ENCODE assay signal across 12 mouse cellular contexts in the genomic region with DNA sequence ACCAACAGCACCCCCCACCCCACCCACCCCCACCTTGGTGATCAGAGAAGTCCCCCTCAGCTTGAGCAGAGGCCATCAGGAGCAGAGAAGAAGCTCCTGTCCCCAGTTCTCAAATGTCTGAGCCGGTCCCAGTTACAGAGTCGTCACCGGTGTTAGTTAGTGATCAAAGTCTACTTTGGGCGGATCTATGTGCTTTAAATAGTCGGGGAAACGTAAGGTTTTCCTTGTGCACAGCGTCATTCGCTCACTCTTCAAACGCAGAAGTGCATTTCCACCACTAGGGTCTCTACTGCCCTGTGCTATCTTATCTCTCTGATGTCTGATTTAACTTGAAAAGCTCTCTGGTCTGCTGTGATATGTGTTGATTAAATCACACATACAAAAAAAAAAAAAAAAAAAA. TPM values are rescaled to one million over a fixed set of nuclear protein-coding genes. Genes with fewer than 3 reads are reported as not detected.
A peak's percentile ranks its signal among the peaks of the same experiment; 100 is the strongest.
DNase-seq lines count a peak whose midpoint lies in the region; ATAC-seq and TF ChIP-seq lines count a peak whose summit lies in the region.
"Had no signal": no experiment of that assay in that cellular context is flagged by ENCODE, and none has a peak within 500 bp of the region (broad histone marks: within the 10 kb centered on the region; RNA-seq: fewer than 3 reads in every experiment).

No protein-coding gene starts in this region.

- no peaks in the 10 kb centered on the region for H3K4me1 ChIP-seq in hindbrain, postnatal 0 days (ENCODE audit: insufficient read depth, low read length)
- H3K4me1 ChIP-seq in hindbrain, embryonic 10.5 days (replicated peaks), result no peaks in the 10 kb centered on the region
- no peaks in the 10 kb centered on the region for H3K4me1 ChIP-seq in intestine, embryonic 15.5 days (replicated peaks)
- no peaks in the 10 kb centered on the region for H3K4me1 ChIP-seq in stomach, postnatal 0 days (replicated peaks; ENCODE audit: control insufficient read depth, insufficient read depth)
- H3K4me1 ChIP-seq: heart, embryonic 13.5 days had no signal

- TF ChIP-seq POLR2A in brain, embryonic 14.5 days (IDR thresholded peaks at IDR 0.05; ENCODE audit: borderline replicate concordance, extremely low read depth, insufficient read depth, insufficient read length, poor library complexity, severe bottlenecking), result no peak

- ATAC-seq in hindbrain, postnatal 0 days, result 0 out of 2 replicates have a peak, but pooled peaks have one; percentile 25
- ATAC-seq in intestine, embryonic 15.5 days, result peak; percentile 86
- peak; percentile 76 for ATAC-seq in stomach, postnatal 0 days (ENCODE audit: low FRiP score, low TSS enrichment)

- H3K27me3 ChIP-seq in hindbrain, postnatal 0 days (ENCODE audit: insufficient read depth, low read length), result no peaks in the 10 kb centered on the region
- H3K27me3 ChIP-seq in hindbrain, embryonic 10.5 days (ENCODE audit: insufficient read depth, poor library complexity, severe bottlenecking), result no peaks in the 10 kb centered on the region
- H3K27me3 ChIP-seq in intestine, embryonic 15.5 days (replicated peaks), result no peaks in the 10 kb centered on the region
- H3K27me3 ChIP-seq in stomach, postnatal 0 days (ENCODE audit: control insufficient read depth, insufficient read depth, low read length), result no peaks in the 10 kb centered on the region
- H3K27me3 ChIP-seq: heart, embryonic 13.5 days had no signal

- peaks cover 44% of the 10 kb centered on the region for H3K36me3 ChIP-seq in hindbrain, postnatal 0 days (ENCODE audit: insufficient read depth, low read length)
- H3K36me3 ChIP-seq in hindbrain, embryonic 10.5 days, result peaks cover 90% of the 10 kb centered on the region
- peaks cover 26% of the 10 kb centered on the region for H3K36me3 ChIP-seq in intestine, embryonic 15.5 days
- H3K36me3 ChIP-seq in stomach, postnatal 0 days (ENCODE audit: control insufficient read depth, insufficient read depth, low read length), result peaks cover 24% of the 10 kb centered on the region

- no peak for TF ChIP-seq CTCF in hindbrain, postnatal 0 days (IDR thresholded peaks at IDR 0.05; ENCODE audit: low read depth)
- 0 out of 2 replicates have a peak, but pooled peaks have one; percentile 4 for TF ChIP-seq CTCF in brain, embryonic 14.5 days (IDR thresholded peaks at IDR 0.05; ENCODE audit: borderline replicate concordance, extremely low read depth, insufficient read depth, insufficient read length)
- TF ChIP-seq CTCF in stomach, postnatal 0 days (IDR thresholded peaks at IDR 0.05; ENCODE audit: low read depth), result no peak

- H3K4me3 ChIP-seq in hindbrain, postnatal 0 days (ENCODE audit: low read length), result no peak overlapping the region
- no peak overlapping the region for H3K4me3 ChIP-seq in hindbrain, embryonic 10.5 days
- no peak overlapping the region for H3K4me3 ChIP-seq in intestine, embryonic 15.5 days (replicated peaks)
- H3K4me3 ChIP-seq in stomach, postnatal 0 days (ENCODE audit: low read depth, low read length), result no peak overlapping the region
- H3K4me3 ChIP-seq: heart, adult 2 months; heart, embryonic 13.5 days had no signal

- H3K9ac ChIP-seq in hindbrain, postnatal 0 days (replicated peaks; ENCODE audit: low read length), result no peak overlapping the region
- no peak overlapping the region for H3K9ac ChIP-seq in intestine, embryonic 15.5 days
- H3K9ac ChIP-seq in stomach, postnatal 0 days (ENCODE audit: low read length), result no peak overlapping the region
- H3K9ac ChIP-seq: forebrain, postnatal 0 days; heart, embryonic 13.5 days had no signal

- no peak overlapping the region for H3K4me2 ChIP-seq in hindbrain, postnatal 0 days (ENCODE audit: low read depth, low read length)
- no peak overlapping the region for H3K4me2 ChIP-seq in intestine, embryonic 15.5 days (replicated peaks)
- no peak overlapping the region for H3K4me2 ChIP-seq in stomach, postnatal 0 days (replicated peaks; ENCODE audit: low read depth)
- H3K4me2 ChIP-seq: heart, embryonic 13.5 days had no signal

- no peak for TF ChIP-seq EP300 in stomach, postnatal 0 days (optimal IDR thresholded peaks at IDR 0.05)

- H3K9me3 ChIP-seq in hindbrain, postnatal 0 days (ENCODE audit: low read length), result no peaks in the 10 kb centered on the region
- H3K9me3 ChIP-seq in hindbrain, embryonic 10.5 days, result no peaks in the 10 kb centered on the region
- no peaks in the 10 kb centered on the region for H3K9me3 ChIP-seq in intestine, embryonic 15.5 days
- no peaks in the 10 kb centered on the region for H3K9me3 ChIP-seq in stomach, postnatal 0 days (ENCODE audit: control insufficient read depth, low read length)
- H3K9me3 ChIP-seq: heart, embryonic 13.5 days had no signal

- WGBS in hindbrain, postnatal 0 days, result 97% methylated on average over 9 of the region's 9 CpGs
- 97% methylated on average over 9 of the region's 9 CpGs for WGBS in hindbrain, embryonic 10.5 days
- WGBS in intestine, embryonic 15.5 days, result 70% methylated on average over 9 of the region's 9 CpGs
- WGBS in stomach, postnatal 0 days, result 76% methylated on average over 9 of the region's 9 CpGs

- H3K27ac ChIP-seq in hindbrain, postnatal 0 days, result no peak overlapping the region
- H3K27ac ChIP-seq in hindbrain, embryonic 10.5 days, result no peak overlapping the region
- H3K27ac ChIP-seq in intestine, embryonic 15.5 days, result no peak overlapping the region
- H3K27ac ChIP-seq in stomach, postnatal 0 days (replicated peaks), result no peak overlapping the region
- H3K27ac ChIP-seq: heart, adult 2 months; heart, embryonic 13.5 days had no signal

- no peak for DNase-seq in hindbrain, postnatal 0 days (ENCODE audit: low spot score)
- no peak for DNase-seq in hindbrain, embryonic 10.5 days (ENCODE audit: low spot score)
- DNase-seq in brain, embryonic 14.5 days (ENCODE audit: low read depth), result no peak
- DNase-seq in stomach, postnatal 0 days (ENCODE audit: low spot score), result no peak
- DNase-seq in kidney, postnatal 14 days, result no peak
- DNase-seq in heart, adult 8-10 months (ENCODE audit: low spot score), result no peak
- DNase-seq: lung, adult 2 months; spleen, adult 18-20 months had no signal

RNA-seq across cellular contexts. Expression of a gene that starts 38.0 kb away (rescaled TPM):
- total RNA-seq in hindbrain, postnatal 0 days (2014; rRNA removed), result 36.3 and 45.3 TPM in 2 replicates
- 15.3 and 19.2 TPM in 2 replicates for polyA plus RNA-seq in hindbrain, postnatal 0 days (2015; fragmentation: Nextera tagmentation; extraction: Ambion mirVana)
- 11.1 and 12.6 TPM in 2 replicates for polyA plus RNA-seq in hindbrain, embryonic 10.5 days (2016; fragmentation: Nextera tagmentation; extraction: Ambion mirVana)
- 8.1 and 15.2 TPM in 2 replicates for polyA plus RNA-seq in brain, embryonic 14.5 days (2012; rRNA removed)
- polyA plus RNA-seq in intestine, embryonic 15.5 days (2015; fragmentation: Nextera tagmentation; extraction: Ambion mirVana), result 22.3 and 24.1 TPM in 2 replicates
- polyA plus RNA-seq in stomach, postnatal 0 days (2015; fragmentation: Nextera tagmentation; extraction: Ambion mirVana), result 12.9 and 13.3 TPM in 2 replicates
- total RNA-seq in heart, adult 8-10 months (2022), result 10 to 100 TPM; 20.9 to 29.5 (median 21.3) TPM

Comparison
In these comparisons a context has a peak if more than half of its experiments do, and no peak if none do; other contexts are left out.
1. ATAC-seq: peak in every context shown above with its lines; median percentile 86 in intestine, embryonic 15.5 days; 76 in stomach, postnatal 0 days; 25 in hindbrain, postnatal 0 days.